Mouse (Mus musculus): Measurements from ENCODE around the gene Ap5z1.

Ap5z1 gene

DNA sequence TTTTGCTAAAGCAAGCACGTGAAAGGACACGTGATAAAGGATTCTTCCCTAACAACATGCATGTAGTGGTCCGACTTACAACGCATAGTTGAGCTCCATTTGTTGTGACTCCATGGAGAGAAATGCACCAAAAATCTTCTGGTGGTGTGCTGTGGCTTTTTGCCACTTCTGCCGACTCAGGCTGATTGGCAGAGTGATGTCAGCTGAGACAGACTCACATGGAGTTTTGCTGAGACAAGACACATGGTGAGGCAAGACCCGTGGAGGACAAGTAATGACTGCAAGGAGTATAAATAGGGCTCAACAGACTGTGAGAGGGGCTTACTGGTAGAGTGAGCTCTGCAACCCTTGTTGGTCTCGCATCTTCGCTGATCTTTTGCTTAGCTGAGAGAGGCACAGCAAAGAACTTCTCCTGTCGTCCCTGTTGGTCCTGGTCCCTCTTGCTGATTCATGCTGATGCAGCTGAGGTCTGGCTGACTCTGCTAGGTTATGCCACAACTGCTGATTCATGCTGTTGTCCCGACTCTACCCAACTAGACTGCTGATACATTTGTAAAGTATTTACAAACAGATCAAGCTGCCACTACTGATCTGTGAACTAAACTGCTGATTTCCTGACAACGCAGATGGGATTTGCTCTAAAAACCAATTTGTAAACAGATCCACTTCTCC is 57.6 kb downstream of the Ap5z1 start:
- DNase-seq (ENCODE audit: low spot score) = peak; percentile 32

GRCm38 (mm10) chr5:142524711-142525464 is 61.1 kb downstream of the Ap5z1 start:
- no peak for DNase-seq (ENCODE audit: low spot score)

All from yolk sac, embryonic 10.5 days (tissue).